Mouse (Mus musculus): ENCODE measurements at regions not wholly inside any gene's neighbourhood (a gene's known extent, or its start where the extent isn't known, plus 50 kb on each side); places are given as distances from the start of the nearest gene placed in this dataset.

- no peak overlapping the region for H3K27ac ChIP-seq (replicated peaks)
- H3K4me3 ChIP-seq, result no peak overlapping the region
- no peak for ATAC-seq (replicated peaks)
- no peak overlapping the region for H3K4me2 ChIP-seq (replicated peaks)
- peaks cover 12% of the 10 kb centered on the region for H3K4me1 ChIP-seq
- H3K27me3 ChIP-seq, result no peaks in the 10 kb centered on the region
- no peaks in the 10 kb centered on the region for H3K9me3 ChIP-seq
- no peak overlapping the region for H3K9ac ChIP-seq (replicated peaks)
- WGBS, result 83% methylated on average over 5 of the region's 5 CpGs
- no peaks in the 10 kb centered on the region for H3K36me3 ChIP-seq
These were observed 92.5 kb upstream of the Sox5 start for GRCm38 (mm10) chr6:144874251-144874650.

- Histone ChIP-seq H3K27me3 (no peaks in the 10 kb centered on the region), H3K4me1 (peaks cover 10% of the 10 kb centered on the region), H3K4me3 (no peak overlapping the region), H3K27ac (replicated peaks) (no peak overlapping the region), H3K9me3 (no peaks in the 10 kb centered on the region), H3K9ac (replicated peaks) (no peak overlapping the region), H3K4me2 (replicated peaks) (no peak overlapping the region), H3K36me3 (no peaks in the 10 kb centered on the region)
- no peak for ATAC-seq (replicated peaks)
- WGBS, result 91% methylated on average over 8 of the region's 8 CpGs
These were observed 89.2 kb upstream of the Sox5 start for GRCm38 (mm10) chr6:144870949-144871348.

- Histone ChIP-seq H3K27me3 (no peaks in the 10 kb centered on the region), H3K27ac (replicated peaks) (no peak overlapping the region), H3K9me3 (no peaks in the 10 kb centered on the region), H3K4me2 (replicated peaks) (no peak overlapping the region), H3K36me3 (no peaks in the 10 kb centered on the region), H3K4me1 (peaks cover 15% of the 10 kb centered on the region), H3K4me3 (no peak overlapping the region), H3K9ac (replicated peaks) (0 out of 2 replicates have a peak overlapping the region, but pooled peaks have one; percentile 7)
- ATAC-seq (replicated peaks), result no peak
- WGBS, result 22% methylated on average over 9 of the region's 9 CpGs
These were observed 85.6 kb upstream of the Sox5 start for GRCm38 (mm10) chr6:144867333-144867732.

GRCm38 (mm10) chr6:144864026-144864425 is 82.2 kb upstream of the Sox5 start:
- peaks cover 15% of the 10 kb centered on the region for H3K4me1 ChIP-seq
- no peak for ATAC-seq (replicated peaks)
- 26% methylated on average over 6 of the region's 6 CpGs for WGBS

GRCm38 (mm10) chr6:144863430-144863994 is 81.7 kb upstream of the Sox5 start:
- no peak for ATAC-seq (replicated peaks)
- no peak overlapping the region for H3K4me2 ChIP-seq (replicated peaks)
- peaks cover 15% of the 10 kb centered on the region for H3K4me1 ChIP-seq
- H3K27me3 ChIP-seq, result no peaks in the 10 kb centered on the region
- H3K27ac ChIP-seq (replicated peaks), result no peak overlapping the region
- 85% methylated on average over 3 of the region's 3 CpGs for WGBS
- H3K4me3 ChIP-seq, result no peak overlapping the region
- H3K36me3 ChIP-seq, result no peaks in the 10 kb centered on the region
- H3K9ac ChIP-seq (replicated peaks), result no peak overlapping the region
- no peaks in the 10 kb centered on the region for H3K9me3 ChIP-seq

More at GRCm38 (mm10) chr6:144864026-144864425, 82.2 kb upstream of the Sox5 start:
- Histone ChIP-seq H3K4me2 (replicated peaks) (no peak overlapping the region), H3K27me3 (no peaks in the 10 kb centered on the region), H3K27ac (replicated peaks) (no peak overlapping the region), H3K9me3 (no peaks in the 10 kb centered on the region), H3K4me3 (no peak overlapping the region), H3K36me3 (no peaks in the 10 kb centered on the region), H3K9ac (replicated peaks) (no peak overlapping the region)

GRCm38 (mm10) chr6:144841510-144841909 is 59.7 kb upstream of the Sox5 start:
- 71% methylated on average over 3 of the region's 3 CpGs for WGBS
- no peaks in the 10 kb centered on the region for H3K27me3 ChIP-seq

GRCm38 (mm10) chr6:144839383-144839782 is 57.6 kb upstream of the Sox5 start:
- Histone ChIP-seq H3K4me3 (no peak overlapping the region), H3K9ac (replicated peaks) (no peak overlapping the region), H3K36me3 (no peaks in the 10 kb centered on the region), H3K4me1 (no peaks in the 10 kb centered on the region), H3K9me3 (no peaks in the 10 kb centered on the region), H3K27ac (replicated peaks) (no peak overlapping the region), H3K4me2 (replicated peaks) (no peak overlapping the region), H3K27me3 (no peaks in the 10 kb centered on the region)
- 97% methylated on average over 1 of the region's 1 CpGs for WGBS
- no peak for ATAC-seq (replicated peaks)

More at GRCm38 (mm10) chr6:144841510-144841909, 59.7 kb upstream of the Sox5 start:
- no peak overlapping the region for H3K9ac ChIP-seq (replicated peaks)
- no peak overlapping the region for H3K27ac ChIP-seq (replicated peaks)
- H3K9me3 ChIP-seq, result no peaks in the 10 kb centered on the region
- ATAC-seq (replicated peaks), result no peak
- no peak overlapping the region for H3K4me2 ChIP-seq (replicated peaks)
- H3K4me3 ChIP-seq, result no peak overlapping the region
- H3K4me1 ChIP-seq, result no peaks in the 10 kb centered on the region
- no peaks in the 10 kb centered on the region for H3K36me3 ChIP-seq

- H3K4me3 ChIP-seq, result no peak overlapping the region
- H3K4me2 ChIP-seq (replicated peaks), result no peak overlapping the region
- no peaks in the 10 kb centered on the region for H3K36me3 ChIP-seq
- no peaks in the 10 kb centered on the region for H3K27me3 ChIP-seq
- H3K9ac ChIP-seq (replicated peaks), result no peak overlapping the region
- H3K9me3 ChIP-seq, result no peaks in the 10 kb centered on the region
- no peak for ATAC-seq (replicated peaks)
- no peak overlapping the region for H3K27ac ChIP-seq (replicated peaks)
- H3K4me1 ChIP-seq, result no peaks in the 10 kb centered on the region
- WGBS, result 31% methylated on average over 19 of the region's 19 CpGs
These were observed 52.8 kb upstream of the Sox5 start for GRCm38 (mm10) chr6:144834323-144835183.
